Mouse (Mus musculus): ENCODE data around the gene Dppa2. TPM values are rescaled to one million over a fixed set of nuclear protein-coding genes. Genes with fewer than 3 reads are reported as not detected.
"Not testable (repeated sequence)": the region's sequence is repeated elsewhere in the genome, so short reads cannot be mapped to it uniquely, and the experiment has no call there.

The Dppa2 gene
- not detected in 2 replicates for polyA plus RNA-seq (2016; fragmentation: Nextera tagmentation; extraction: Ambion mirVana)

- H3K4me3 ChIP-seq = no peak within 1 kb of the TSS
- no peak within 1 kb of the TSS for H3K27ac ChIP-seq
- DNase-seq (ENCODE audit: low spot score) = no peak
- no peaks in the 10 kb centered on the region for H3K9me3 ChIP-seq (replicated peaks)
- H3K27me3 ChIP-seq (ENCODE audit: low read depth, poor library complexity, severe bottlenecking) = no peaks in the 10 kb centered on the region
- WGBS = 86% methylated on average over 7 of the region's 7 CpGs
- H3K36me3 ChIP-seq = no peaks in the 10 kb centered on the region
- no peaks in the 10 kb centered on the region for H3K4me1 ChIP-seq
Observed at GRCm38 (mm10) chr16:48303509-48303908, at the start of gene Dppa2. Gene Dppa2 (plus strand): TSS chr16:48303908.

- Histone ChIP-seq H3K4me1 (no peaks in the 10 kb centered on the region), H3K9me3 (replicated peaks) (no peaks in the 10 kb centered on the region), H3K36me3 (no peaks in the 10 kb centered on the region), H3K4me3 (no peak overlapping the region), H3K27me3 (ENCODE audit: low read depth, poor library complexity, severe bottlenecking) (no peaks in the 10 kb centered on the region), H3K27ac (no peak overlapping the region)
- WGBS = 87% methylated on average over 5 of the region's 5 CpGs
- no peak for DNase-seq (ENCODE audit: low spot score)
Observed at GRCm38 (mm10) chr16:48254584-48254983, 49.1 kb upstream of the Dppa2 start.

- Histone ChIP-seq H3K4me1 (no peaks in the 10 kb centered on the region), H3K4me3 (no peak overlapping the region), H3K36me3 (no peaks in the 10 kb centered on the region), H3K27ac (no peak overlapping the region), H3K9me3 (replicated peaks) (no peaks in the 10 kb centered on the region), H3K27me3 (ENCODE audit: low read depth, poor library complexity, severe bottlenecking) (no peaks in the 10 kb centered on the region)
- no peak for DNase-seq (ENCODE audit: low spot score)
- WGBS = 95% methylated on average over 4 of the region's 4 CpGs
Observed at GRCm38 (mm10) chr16:48259519-48259918, 44.2 kb upstream of the Dppa2 start.

GRCm38 (mm10) chr16:48262901-48263300 is 40.8 kb upstream of the Dppa2 start:
- no peaks in the 10 kb centered on the region for H3K9me3 ChIP-seq (replicated peaks)
- H3K27ac ChIP-seq = no peak overlapping the region
- H3K4me1 ChIP-seq = no peaks in the 10 kb centered on the region
- DNase-seq (ENCODE audit: low spot score) = no peak
- WGBS = 79% methylated on average over 1 of the region's 1 CpGs
- H3K27me3 ChIP-seq (ENCODE audit: low read depth, poor library complexity, severe bottlenecking) = no peaks in the 10 kb centered on the region
- no peak overlapping the region for H3K4me3 ChIP-seq
- no peaks in the 10 kb centered on the region for H3K36me3 ChIP-seq

- Histone ChIP-seq H3K27ac (no peak overlapping the region), H3K4me1 (no peaks in the 10 kb centered on the region), H3K9me3 (replicated peaks) (no peaks in the 10 kb centered on the region), H3K36me3 (no peaks in the 10 kb centered on the region), H3K27me3 (ENCODE audit: low read depth, poor library complexity, severe bottlenecking) (no peaks in the 10 kb centered on the region), H3K4me3 (no peak overlapping the region)
- DNase-seq (ENCODE audit: low spot score) = no peak
- 93% methylated on average over 4 of the region's 4 CpGs for WGBS
Observed at GRCm38 (mm10) chr16:48265856-48266255, 37.9 kb upstream of the Dppa2 start.

- Histone ChIP-seq H3K36me3 (no peaks in the 10 kb centered on the region), H3K9me3 (replicated peaks) (no peaks in the 10 kb centered on the region), H3K27ac (no peak overlapping the region), H3K27me3 (ENCODE audit: low read depth, poor library complexity, severe bottlenecking) (no peaks in the 10 kb centered on the region), H3K4me3 (no peak overlapping the region), H3K4me1 (no peaks in the 10 kb centered on the region)
- whole genome bisulfite sequencing = 80% methylated on average over 4 of the region's 4 CpGs
- no peak for DNase-seq (ENCODE audit: low spot score)
Observed at GRCm38 (mm10) chr16:48276940-48277339, 26.8 kb upstream of the Dppa2 start.

GRCm38 (mm10) chr16:48280883-48281282 is 22.8 kb upstream of the Dppa2 start:
- no peaks in the 10 kb centered on the region for H3K27me3 ChIP-seq (ENCODE audit: low read depth, poor library complexity, severe bottlenecking)
- WGBS = 90% methylated on average over 4 of the region's 4 CpGs
- no peaks in the 10 kb centered on the region for H3K9me3 ChIP-seq (replicated peaks)
- H3K4me1 ChIP-seq = no peaks in the 10 kb centered on the region
- no peaks in the 10 kb centered on the region for H3K36me3 ChIP-seq
- no peak overlapping the region for H3K27ac ChIP-seq
- H3K4me3 ChIP-seq = no peak overlapping the region
- DNase-seq (ENCODE audit: low spot score) = no peak

- Histone ChIP-seq H3K4me1 (no peaks in the 10 kb centered on the region), H3K4me3 (no peak overlapping the region), H3K27ac (no peak overlapping the region), H3K9me3 (replicated peaks) (no peaks in the 10 kb centered on the region), H3K36me3 (no peaks in the 10 kb centered on the region), H3K27me3 (ENCODE audit: low read depth, poor library complexity, severe bottlenecking) (no peaks in the 10 kb centered on the region)
- no peak for DNase-seq (ENCODE audit: low spot score)
- WGBS = 74% methylated on average over 1 of the region's 1 CpGs
Observed at GRCm38 (mm10) chr16:48282801-48283200, 20.9 kb upstream of the Dppa2 start.

GRCm38 (mm10) chr16:48283517-48283916 is 20.2 kb upstream of the Dppa2 start, which contains the start of gene Dppa4:
Gene Dppa4 (plus strand): TSS chr16:48283733.
- Histone ChIP-seq H3K36me3 (no peaks in the 10 kb centered on the region), H3K4me3 (no peak within 1 kb of the TSS), H3K27me3 (ENCODE audit: low read depth, poor library complexity, severe bottlenecking) (no peaks in the 10 kb centered on the region), H3K4me1 (no peaks in the 10 kb centered on the region), H3K27ac (no peak within 1 kb of the TSS), H3K9me3 (replicated peaks) (no peaks in the 10 kb centered on the region)
- 86% methylated on average over 4 of the region's 4 CpGs for WGBS
- DNase-seq (ENCODE audit: low spot score) = no peak

GRCm38 (mm10) chr16:48285517-48285916 is 18.2 kb upstream of the Dppa2 start:
- H3K36me3 ChIP-seq = no peaks in the 10 kb centered on the region
- no peak overlapping the region for H3K27ac ChIP-seq
- H3K4me3 ChIP-seq = no peak overlapping the region
- H3K27me3 ChIP-seq (ENCODE audit: low read depth, poor library complexity, severe bottlenecking) = no peaks in the 10 kb centered on the region
- no peaks in the 10 kb centered on the region for H3K4me1 ChIP-seq
- no peak for DNase-seq (ENCODE audit: low spot score)
- WGBS = 91% methylated on average over 4 of the region's 4 CpGs
- no peaks in the 10 kb centered on the region for H3K9me3 ChIP-seq (replicated peaks)

- Histone ChIP-seq H3K9me3 (replicated peaks) (no peaks in the 10 kb centered on the region), H3K27ac (no peak overlapping the region), H3K36me3 (no peaks in the 10 kb centered on the region), H3K27me3 (ENCODE audit: low read depth, poor library complexity, severe bottlenecking) (no peaks in the 10 kb centered on the region), H3K4me1 (no peaks in the 10 kb centered on the region), H3K4me3 (no peak overlapping the region)
- WGBS = 63% methylated on average over 14 of the region's 14 CpGs
- no peak for DNase-seq (ENCODE audit: low spot score)
Observed at GRCm38 (mm10) chr16:48297384-48298136, 6.1 kb upstream of the Dppa2 start.

GRCm38 (mm10) chr16:48299884-48300283 is 3.8 kb upstream of the Dppa2 start:
- Histone ChIP-seq H3K4me3 (no peak overlapping the region), H3K4me1 (no peaks in the 10 kb centered on the region), H3K9me3 (replicated peaks) (no peaks in the 10 kb centered on the region), H3K27ac (no peak overlapping the region), H3K27me3 (ENCODE audit: low read depth, poor library complexity, severe bottlenecking) (no peaks in the 10 kb centered on the region), H3K36me3 (no peaks in the 10 kb centered on the region)
- WGBS = 94% methylated on average over 3 of the region's 3 CpGs
- DNase-seq (ENCODE audit: low spot score) = no peak

- 84% methylated on average over 3 of the region's 3 CpGs for WGBS
- H3K27me3 ChIP-seq (ENCODE audit: low read depth, poor library complexity, severe bottlenecking) = no peaks in the 10 kb centered on the region
- no peak for DNase-seq (ENCODE audit: low spot score)
- no peaks in the 10 kb centered on the region for H3K36me3 ChIP-seq
- H3K9me3 ChIP-seq (replicated peaks) = no peaks in the 10 kb centered on the region
- H3K4me3 ChIP-seq = no peak overlapping the region
- H3K4me1 ChIP-seq = no peaks in the 10 kb centered on the region
- H3K27ac ChIP-seq = no peak overlapping the region
Observed at GRCm38 (mm10) chr16:48303983-48304382, 275 bp downstream of the Dppa2 start.

GRCm38 (mm10) chr16:48308916-48309315 is 5.2 kb downstream of the Dppa2 start:
- H3K27ac ChIP-seq; H3K9me3 ChIP-seq (replicated peaks); H3K27me3 ChIP-seq (ENCODE audit: low read depth, poor library complexity, severe bottlenecking); H3K4me1 ChIP-seq; H3K36me3 ChIP-seq; H3K4me3 ChIP-seq; DNase-seq (ENCODE audit: low spot score): not testable (repeated sequence)
- WGBS = 96% methylated on average over 10 of the region's 10 CpGs

Data from limb, embryonic 10.5 days (tissue).